Mouse (Mus musculus) E14TG2a.4 (cell line): ENCODE measurements around the gene Slco6c1.

Source experiments
- CTCF ChIP-seq: conservative IDR thresholded peaks from 2 replicates; pipeline ENCODE4 v1.5.1; 2014; ENCODE audit warnings: low read length
- NANOG ChIP-seq: IDR thresholded peaks from 2 replicates; pipeline ENCODE4 v1.6.1; 2014; ENCODE audit warnings: borderline replicate concordance, low read length, mixed read lengths
- POU5F1 ChIP-seq: IDR thresholded peaks from 2 replicates; pipeline ENCODE4 v1.6.1; 2014; ENCODE audit warnings: low read length, borderline replicate concordance

DNA sequence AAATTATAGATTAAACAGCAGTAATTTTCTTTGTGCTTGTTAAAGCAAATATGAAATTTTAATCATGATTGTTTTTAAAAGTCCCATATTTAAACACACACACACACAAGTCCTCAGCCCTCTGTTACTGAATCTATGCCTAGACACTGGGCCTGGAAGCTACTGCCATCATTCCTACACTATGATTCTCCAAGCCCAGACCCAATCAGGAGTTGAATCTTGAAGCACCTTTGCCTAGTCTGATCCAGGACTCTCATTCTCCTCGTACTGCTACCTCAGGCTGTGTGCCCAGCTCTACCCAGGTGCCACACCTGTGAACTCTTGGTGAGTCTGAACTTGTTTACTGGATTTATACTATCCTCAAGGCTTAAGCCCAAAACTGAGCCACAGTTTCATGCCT lies 89.1 kb downstream of the Slco6c1 start:
- TF ChIP-seq CTCF (no peak), NANOG (no peak), POU5F1 (no peak)
